Mouse (Mus musculus): ENCODE results near the gene Tmem274. TPM values are rescaled to one million over a fixed set of nuclear protein-coding genes. Genes with fewer than 3 reads are reported as not detected.
A peak's percentile ranks its signal among the peaks of the same experiment; 100 is the strongest.

Gene Tmem274
- polyA plus RNA-seq, 1 experiment from 2014 or later, result 0.44 TPM

DNA sequence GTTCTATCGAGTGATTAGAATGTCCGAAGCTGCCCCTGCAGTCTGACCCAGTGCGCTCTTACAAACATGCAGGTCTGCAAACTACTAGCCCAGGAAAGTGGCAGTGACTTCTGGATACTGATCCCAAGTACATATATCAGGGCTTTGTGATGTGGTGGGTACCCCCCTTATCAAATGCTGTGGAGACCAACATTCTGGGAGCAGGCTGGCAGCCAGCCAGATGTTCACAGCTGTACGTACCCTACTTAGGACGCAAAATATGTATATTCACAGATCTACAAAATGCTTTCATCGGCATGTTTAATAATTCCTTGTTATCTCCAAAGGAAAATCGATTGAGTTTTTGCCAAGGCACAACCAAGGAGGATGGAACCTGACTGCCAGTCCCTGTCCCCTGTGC is 34.9 kb downstream of the Tmem274 start:
- no peak for DNase-seq (ENCODE audit: low spot score)
- H3K36me3 ChIP-seq, result no peaks in the 10 kb centered on the region
- 0 out of 2 replicates have a peak, but pooled peaks cover 3% of the 10 kb centered on the region for H3K9me3 ChIP-seq
- H3K4me3 ChIP-seq, result no peak overlapping the region
- 92% methylated on average over 7 of the region's 7 CpGs for WGBS
- H3K27me3 ChIP-seq (ENCODE audit: insufficient read depth, poor library complexity, severe bottlenecking), result no peaks in the 10 kb centered on the region
- no peak overlapping the region for H3K27ac ChIP-seq
- H3K4me1 ChIP-seq (replicated peaks), result no peaks in the 10 kb centered on the region

DNA sequence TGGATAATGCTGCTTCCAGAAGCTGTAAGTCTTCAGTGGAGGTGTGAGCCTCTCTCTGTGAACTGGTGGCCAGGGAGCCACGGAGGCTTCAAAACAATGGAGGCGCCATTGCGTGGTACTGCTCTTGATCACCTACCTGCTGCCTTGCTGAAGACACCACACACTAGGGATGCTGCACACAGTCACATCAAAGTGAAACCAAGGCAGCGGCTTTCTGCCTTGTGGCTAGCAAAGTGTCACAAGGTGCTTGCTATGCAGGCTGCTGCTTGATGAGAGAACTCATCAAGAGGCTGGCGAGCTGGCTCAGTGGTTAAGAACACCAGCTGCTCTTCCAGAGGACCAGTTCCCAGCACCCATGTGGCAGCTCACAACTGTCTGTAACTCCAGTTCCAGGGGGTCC is 38.5 kb downstream of the Tmem274 start:
- peaks cover 30% of the 10 kb centered on the region for H3K4me1 ChIP-seq (replicated peaks)
- no peaks in the 10 kb centered on the region for H3K27me3 ChIP-seq (ENCODE audit: insufficient read depth, poor library complexity, severe bottlenecking)
- WGBS, result 88% methylated on average over 5 of the region's 5 CpGs
- no peaks in the 10 kb centered on the region for H3K9me3 ChIP-seq
- H3K27ac ChIP-seq, result no peak overlapping the region
- H3K36me3 ChIP-seq, result no peaks in the 10 kb centered on the region
- no peak for DNase-seq (ENCODE audit: low spot score)
- H3K4me3 ChIP-seq, result no peak overlapping the region

DNA sequence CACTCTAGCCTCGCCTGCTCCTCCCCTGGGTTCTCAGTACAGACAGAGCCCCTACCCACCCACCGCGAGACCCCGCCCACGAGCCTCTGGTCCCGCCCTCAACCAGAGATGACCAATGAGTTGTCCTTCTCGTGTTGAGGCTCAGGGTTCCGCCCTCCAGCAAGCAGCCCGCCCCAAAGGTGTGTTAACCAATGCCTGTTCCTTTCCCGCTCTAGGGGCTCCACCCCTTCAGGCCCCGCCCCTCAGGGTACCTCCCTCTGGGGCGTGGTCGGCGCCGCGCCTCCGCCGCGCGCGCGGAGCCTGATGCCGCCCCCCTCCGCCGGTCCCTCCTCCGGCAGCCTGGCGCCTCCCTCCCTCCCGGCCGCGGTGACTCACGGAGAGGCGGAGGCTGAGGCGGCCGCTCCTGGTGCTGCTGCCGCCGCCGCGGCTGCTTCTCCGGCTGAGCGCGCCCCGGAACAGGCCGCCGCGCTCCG is 40.7 kb downstream of the Tmem274 start, which contains the start of gene Ctnnbip1:
Ctnnbip1 (plus strand) TSS at position 369 of the 473 bp plus-strand sequence.
- H3K4me3 ChIP-seq, result peak within 1 kb of the TSS; percentile 84
- no peaks in the 10 kb centered on the region for H3K36me3 ChIP-seq
- H3K4me1 ChIP-seq (replicated peaks), result peaks cover 40% of the 10 kb centered on the region
- H3K27me3 ChIP-seq (ENCODE audit: insufficient read depth, poor library complexity, severe bottlenecking), result no peaks in the 10 kb centered on the region
- DNase-seq (ENCODE audit: low spot score), result peak; percentile 98
- no peaks in the 10 kb centered on the region for H3K9me3 ChIP-seq
- peak within 1 kb of the TSS; percentile 92 for H3K27ac ChIP-seq
- WGBS, result under 1% methylated on average over 45 of the region's 46 CpGs

DNA sequence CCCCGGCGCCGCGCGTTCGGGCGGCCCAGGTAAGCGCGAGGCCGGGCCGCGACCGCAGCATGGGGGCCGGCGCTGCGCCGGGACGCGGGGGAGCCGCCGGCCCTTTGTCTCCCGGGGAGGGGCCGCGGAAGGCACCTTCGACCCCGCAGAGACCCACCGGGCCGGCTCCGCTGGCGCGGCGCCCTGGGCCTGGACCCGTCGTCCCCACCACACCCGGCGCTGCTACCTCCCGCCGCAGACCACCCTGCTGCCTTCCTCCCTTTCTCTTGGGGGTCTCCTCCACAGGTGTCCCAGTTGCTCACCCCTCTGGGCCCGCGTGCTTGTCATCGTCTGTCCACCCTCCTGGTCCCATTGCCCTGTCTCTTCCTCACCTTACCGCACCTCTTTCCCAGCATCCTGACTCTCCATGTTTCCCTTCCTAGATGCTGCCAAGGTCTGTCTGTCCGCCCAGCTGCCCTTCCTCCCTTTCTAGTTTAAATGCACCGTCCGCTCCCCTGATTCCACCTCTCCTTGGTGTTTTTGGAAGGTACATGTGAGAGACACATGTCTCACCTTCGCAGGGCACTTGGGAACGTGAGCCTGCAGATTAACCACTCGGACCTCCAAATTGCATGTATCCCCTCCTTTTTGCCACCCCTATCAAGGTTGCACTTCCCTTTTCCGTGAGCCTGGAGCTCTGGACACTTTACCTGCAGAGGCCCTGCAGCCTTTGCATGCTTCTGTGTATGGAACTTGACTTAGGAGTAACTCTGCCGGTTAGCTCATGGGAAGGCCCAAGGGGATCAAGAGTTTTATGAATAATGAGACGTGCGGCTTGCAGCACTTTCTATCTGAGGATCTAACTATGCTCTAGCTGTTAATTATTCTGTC is 41.4 kb downstream of the Tmem274 start:
- Histone ChIP-seq H3K27ac (peak overlapping the region; percentile 92), H3K36me3 (peaks cover 2% of the 10 kb centered on the region; the same call in 1 of the 2 replicates), H3K9me3 (no peaks in the 10 kb centered on the region), H3K27me3 (ENCODE audit: insufficient read depth, poor library complexity, severe bottlenecking) (no peaks in the 10 kb centered on the region), H3K4me1 (replicated peaks) (peaks cover 46% of the 10 kb centered on the region), H3K4me3 (peak overlapping the region; percentile 84)
- peak; percentile 41 for DNase-seq (ENCODE audit: low spot score)
- WGBS, result 5% methylated on average over 52 of the region's 52 CpGs

DNA sequence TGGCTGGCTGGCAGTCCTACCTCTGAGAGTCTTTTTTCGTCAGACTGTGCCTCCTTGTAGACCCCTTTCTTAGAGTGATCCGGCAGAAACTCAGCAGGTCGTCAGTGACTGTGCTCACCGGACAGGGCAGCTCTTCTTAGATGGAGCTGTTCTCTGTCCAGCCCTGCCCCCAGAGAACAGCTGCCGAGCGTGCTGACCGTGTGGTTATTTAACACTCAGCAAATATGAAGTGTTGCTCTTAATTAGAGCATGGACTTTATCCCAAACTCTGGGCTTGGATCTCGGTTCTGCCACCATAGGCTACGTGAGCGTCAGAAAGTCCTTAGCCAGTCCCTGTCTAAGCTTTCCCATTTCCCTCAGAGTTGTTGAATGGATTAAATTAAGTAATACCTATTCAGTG is 44.1 kb downstream of the Tmem274 start:
- no peak overlapping the region for H3K27ac ChIP-seq
- H3K9me3 ChIP-seq, result no peaks in the 10 kb centered on the region
- no peaks in the 10 kb centered on the region for H3K27me3 ChIP-seq (ENCODE audit: insufficient read depth, poor library complexity, severe bottlenecking)
- DNase-seq (ENCODE audit: low spot score), result no peak
- WGBS, result 70% methylated on average over 10 of the region's 10 CpGs
- no peak overlapping the region for H3K4me3 ChIP-seq
- H3K4me1 ChIP-seq (replicated peaks), result peaks cover 68% of the 10 kb centered on the region
- H3K36me3 ChIP-seq, result peaks cover 3% of the 10 kb centered on the region

DNA sequence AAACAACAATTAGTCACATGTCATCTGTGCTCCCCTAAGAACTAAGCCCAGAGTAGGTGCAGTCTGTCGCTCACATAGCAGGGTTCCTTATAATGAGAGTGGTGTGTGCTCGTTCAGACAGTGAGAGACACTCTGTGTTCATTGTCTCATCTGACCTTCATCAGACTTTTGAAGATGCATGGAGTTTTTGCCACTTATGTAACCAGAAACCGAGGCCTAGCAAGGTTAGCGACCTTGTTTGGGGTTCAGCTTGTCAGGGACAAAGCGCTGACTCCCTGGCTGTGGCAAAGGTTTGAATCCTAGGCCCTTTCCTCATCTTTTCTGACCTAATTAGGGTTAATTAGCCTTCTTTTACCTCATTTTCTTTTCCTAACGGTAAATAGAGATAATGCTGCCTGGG is 46.8 kb downstream of the Tmem274 start:
- Histone ChIP-seq H3K4me1 (replicated peaks) (peaks cover 63% of the 10 kb centered on the region), H3K4me3 (no peak overlapping the region), H3K9me3 (no peaks in the 10 kb centered on the region), H3K27me3 (ENCODE audit: insufficient read depth, poor library complexity, severe bottlenecking) (no peaks in the 10 kb centered on the region), H3K36me3 (peaks cover 3% of the 10 kb centered on the region), H3K27ac (no peak overlapping the region)
- no peak for DNase-seq (ENCODE audit: low spot score)
- 79% methylated on average over 6 of the region's 6 CpGs for WGBS

DNA sequence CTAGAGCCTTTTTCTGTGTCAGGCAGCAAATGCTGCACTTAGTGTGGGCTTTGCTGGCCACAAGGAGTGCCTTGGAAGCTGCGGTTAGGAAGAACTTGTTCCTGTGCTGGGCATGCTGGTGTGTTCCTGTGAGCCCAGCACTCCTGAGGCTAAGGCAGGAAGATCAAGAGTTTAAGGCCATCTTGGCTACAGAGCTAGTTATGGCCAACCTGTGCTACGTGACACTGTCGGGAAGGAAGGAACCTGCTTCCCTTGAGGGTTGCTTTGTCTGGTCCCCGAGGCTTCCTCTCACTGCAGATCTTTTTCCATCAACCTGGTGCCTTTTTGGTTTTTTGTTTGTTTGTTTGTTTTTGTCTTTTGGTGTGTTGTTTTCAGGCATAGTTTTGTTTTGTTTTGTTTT is 48.0 kb downstream of the Tmem274 start:
- WGBS, result 91% methylated on average over 4 of the region's 4 CpGs
- Histone ChIP-seq H3K9me3 (no peaks in the 10 kb centered on the region), H3K4me1 (replicated peaks) (peaks cover 64% of the 10 kb centered on the region), H3K36me3 (peaks cover 3% of the 10 kb centered on the region), H3K4me3 (no peak overlapping the region), H3K27me3 (ENCODE audit: insufficient read depth, poor library complexity, severe bottlenecking) (no peaks in the 10 kb centered on the region), H3K27ac (0 out of 2 replicates have a peak overlapping the region, but pooled peaks have one; percentile 18)
- DNase-seq (ENCODE audit: low spot score), result no peak

DNA sequence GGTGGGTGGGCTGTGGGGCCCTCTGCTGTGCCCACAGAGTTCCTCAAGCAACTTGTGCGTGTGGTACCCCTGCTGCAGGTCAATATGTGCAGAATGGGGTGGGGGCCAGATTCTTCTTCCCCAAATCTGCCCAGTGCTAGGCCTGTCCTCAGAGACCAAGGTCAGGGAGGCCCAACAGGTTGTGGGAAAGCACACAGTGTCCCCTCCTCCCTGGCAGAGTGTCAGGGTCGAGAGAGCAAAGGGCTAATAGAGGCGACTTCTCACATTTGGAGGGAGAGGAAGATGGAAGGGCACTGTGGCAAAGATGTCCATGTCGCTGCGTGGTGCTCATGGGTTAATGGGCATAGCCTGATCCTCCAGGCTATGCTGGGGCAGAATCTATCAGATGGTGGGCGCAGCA is 48.6 kb downstream of the Tmem274 start:
- 78% methylated on average over 6 of the region's 6 CpGs for WGBS
- no peak overlapping the region for H3K27ac ChIP-seq
- no peaks in the 10 kb centered on the region for H3K27me3 ChIP-seq (ENCODE audit: insufficient read depth, poor library complexity, severe bottlenecking)
- no peak for DNase-seq (ENCODE audit: low spot score)
- H3K4me1 ChIP-seq (replicated peaks), result peaks cover 57% of the 10 kb centered on the region
- H3K36me3 ChIP-seq, result peaks cover 3% of the 10 kb centered on the region
- H3K4me3 ChIP-seq, result no peak overlapping the region
- H3K9me3 ChIP-seq, result no peaks in the 10 kb centered on the region

DNA sequence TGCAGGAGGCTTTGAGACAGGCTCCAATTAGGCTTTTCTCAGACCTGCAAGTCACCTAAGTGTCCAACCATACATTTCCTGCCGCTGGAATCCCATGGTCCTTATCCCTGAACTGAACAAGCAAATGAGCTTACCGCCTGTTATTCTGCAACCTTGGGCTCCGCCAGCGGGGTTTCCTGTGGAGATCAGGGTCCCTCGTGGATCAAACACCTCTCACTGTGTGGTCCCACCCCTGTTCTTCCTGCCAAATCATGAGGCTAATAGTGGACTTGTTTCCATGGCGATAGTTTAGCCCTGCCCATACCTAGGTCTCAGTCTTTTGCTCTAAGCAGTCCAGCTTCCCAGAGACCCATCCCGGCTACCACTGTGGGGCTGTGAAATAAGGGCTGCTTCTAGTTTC is 49.2 kb downstream of the Tmem274 start:
- 54% methylated on average over 7 of the region's 7 CpGs for WGBS
- Histone ChIP-seq H3K4me1 (replicated peaks) (peaks cover 52% of the 10 kb centered on the region), H3K27me3 (ENCODE audit: insufficient read depth, poor library complexity, severe bottlenecking) (no peaks in the 10 kb centered on the region), H3K4me3 (no peak overlapping the region), H3K27ac (no peak overlapping the region), H3K36me3 (peaks cover 3% of the 10 kb centered on the region), H3K9me3 (no peaks in the 10 kb centered on the region)
- no peak for DNase-seq (ENCODE audit: low spot score)

DNA sequence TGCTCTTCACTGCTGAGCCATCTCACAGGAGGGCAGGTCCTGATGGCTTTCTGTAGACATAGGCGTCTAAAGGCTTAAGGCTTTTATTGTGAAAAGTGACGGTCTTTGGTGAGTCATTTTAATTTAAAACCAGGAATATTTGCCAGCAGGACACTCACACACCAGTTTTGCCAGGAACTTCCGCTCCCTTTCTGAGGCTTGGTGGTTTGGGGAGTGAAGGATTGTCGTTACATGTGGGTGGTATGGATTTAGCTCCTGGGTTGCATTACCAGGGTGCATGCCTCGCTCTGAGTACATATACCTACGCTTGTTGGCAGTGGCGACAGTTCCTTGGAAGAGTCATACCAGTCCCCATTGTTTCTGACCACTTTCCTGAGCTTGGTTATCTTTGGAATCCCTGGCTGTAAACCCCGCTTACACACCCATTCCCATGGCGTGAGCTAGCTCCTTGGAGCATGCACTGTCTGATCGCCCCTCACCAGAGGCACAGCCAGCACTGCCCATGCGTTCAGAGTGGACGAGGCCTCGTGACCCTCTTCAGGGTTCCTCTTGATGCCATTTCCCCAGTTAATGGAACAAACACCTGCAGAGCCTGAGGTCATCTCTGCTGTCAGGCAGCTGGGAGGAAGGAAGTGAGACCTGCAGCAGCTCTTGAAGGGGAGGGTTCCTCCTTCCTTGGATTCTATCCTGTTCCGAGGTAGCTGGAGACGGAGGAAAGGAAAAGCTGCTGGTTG is 50.6 kb downstream of the Tmem274 start:
- no peaks in the 10 kb centered on the region for H3K27me3 ChIP-seq (ENCODE audit: insufficient read depth, poor library complexity, severe bottlenecking)
- H3K4me3 ChIP-seq, result no peak overlapping the region
- DNase-seq (ENCODE audit: low spot score), result no peak
- peaks cover 50% of the 10 kb centered on the region for H3K4me1 ChIP-seq (replicated peaks)
- H3K36me3 ChIP-seq, result peaks cover 7% of the 10 kb centered on the region
- WGBS, result 84% methylated on average over 15 of the region's 15 CpGs
- H3K27ac ChIP-seq, result no peak overlapping the region
- H3K9me3 ChIP-seq, result no peaks in the 10 kb centered on the region

DNA sequence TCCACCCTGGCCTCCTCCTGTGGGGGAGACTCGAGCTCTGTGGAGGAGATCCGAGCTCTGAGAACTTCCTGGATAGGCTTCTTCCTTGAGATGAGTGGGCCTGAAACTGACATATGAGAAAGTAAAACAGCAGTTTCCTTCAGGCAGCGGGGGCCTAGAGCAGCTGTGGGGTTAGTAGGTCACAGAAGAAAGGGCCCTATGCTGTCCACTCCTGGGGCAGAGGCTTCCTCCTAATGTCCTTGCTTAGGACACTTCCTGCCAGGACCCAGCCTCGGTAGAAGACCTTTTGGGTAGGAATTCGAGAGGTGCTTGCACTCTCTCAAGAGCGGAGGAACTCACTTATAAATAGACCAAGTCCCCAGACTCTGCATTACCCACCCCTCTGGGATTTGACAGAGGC is 52.5 kb downstream of the Tmem274 start:
- WGBS, result 74% methylated on average over 6 of the region's 6 CpGs
- Histone ChIP-seq H3K27me3 (ENCODE audit: insufficient read depth, poor library complexity, severe bottlenecking) (no peaks in the 10 kb centered on the region), H3K9me3 (no peaks in the 10 kb centered on the region), H3K36me3 (peaks cover 7% of the 10 kb centered on the region; the same call in 1 of the 2 replicates), H3K27ac (peak overlapping the region; percentile 35; the same call in 1 of the 2 replicates), H3K4me1 (replicated peaks) (peaks cover 34% of the 10 kb centered on the region), H3K4me3 (no peak overlapping the region)
- no peak for DNase-seq (ENCODE audit: low spot score)

Data from hindbrain, embryonic 10.5 days (tissue).